Mouse (Mus musculus) lung, embryonic 15.5 days (tissue): ENCODE measurements around the gene Slc19a3. TPM values are rescaled to one million over a fixed set of nuclear protein-coding genes. Genes with fewer than 3 reads are reported as not detected.
"Not testable (repeated sequence)": the region's sequence is repeated elsewhere in the genome, so short reads cannot be mapped to it uniquely, and the experiment has no call there.

Experiments used
- ATAC-seq: fragments of 200-750 bp; cut with Nextera tagmentation; 2 replicates; pipeline ENCODE4 v1.8.0; 2017; ENCODE audit warnings: moderate number of reproducible peaks, borderline replicate concordance; ENCODE audit not compliant: low FRiP score, low TSS enrichment; ENCODE audit errors: extremely low read depth
- H3K27ac ChIP-seq: fragments of 300-500 bp; sonication (generic); 2 replicates; pipeline ENCODE4 v1.5.1; 2015; ENCODE audit warnings: moderate library complexity, mild to moderate bottlenecking, inconsistent platforms
- H3K27me3 ChIP-seq: fragments of 300-500 bp; sonication (generic); 2 replicates; pipeline ENCODE4 v1.6.1; 2015; ENCODE audit warnings: inconsistent platforms
- H3K36me3 ChIP-seq: fragments of 300-500 bp; sonication (generic); 2 replicates; pipeline ENCODE4 v1.6.1; 2015; ENCODE audit warnings: inconsistent platforms
- H3K4me1 ChIP-seq: fragments of 300-500 bp; sonication (generic); 2 replicates; pipeline ENCODE4 v1.6.1; 2015; ENCODE audit warnings: inconsistent platforms
- H3K4me2 ChIP-seq: fragments of 300-500 bp; sonication (generic); 2 replicates; pipeline ENCODE4 v1.6.1; 2015; ENCODE audit warnings: inconsistent platforms, mild to moderate bottlenecking, moderate library complexity
- H3K4me3 ChIP-seq: fragments of 300-500 bp; sonication (generic); 2 replicates; pipeline ENCODE4 v1.5.1; 2015; ENCODE audit warnings: mild to moderate bottlenecking, inconsistent platforms
- H3K9ac ChIP-seq: fragments of 300-500 bp; sonication (generic); 2 replicates; pipeline ENCODE4 v1.6.1; 2015; ENCODE audit warnings: inconsistent platforms
- H3K9me3 ChIP-seq: fragments of 300-500 bp; sonication (generic); 2 replicates; pipeline ENCODE4 v1.6.1; 2016; ENCODE audit warnings: inconsistent platforms
- WGBS: fragments of 180-500 bp; shearing (Covaris S2); methylation state at CpG from one replicate; pipeline ENCODE4 v1.1.7; 2015; 5-methylcytosine and 5-hydroxymethylcytosine counted together
- polyA plus RNA-seq: library from polyadenylated mRNA; unstranded; fragments of >200 nt; fragmentation: Nextera tagmentation; extraction: Ambion mirVana; gene quantifications from 2 replicates; pipeline ENCODE4 v1.2.1, GENCODE M21; 2015

Gene Slc19a3
- polyA plus RNA-seq, 1 experiment from 2014 or later = 0.65 TPM

DNA sequence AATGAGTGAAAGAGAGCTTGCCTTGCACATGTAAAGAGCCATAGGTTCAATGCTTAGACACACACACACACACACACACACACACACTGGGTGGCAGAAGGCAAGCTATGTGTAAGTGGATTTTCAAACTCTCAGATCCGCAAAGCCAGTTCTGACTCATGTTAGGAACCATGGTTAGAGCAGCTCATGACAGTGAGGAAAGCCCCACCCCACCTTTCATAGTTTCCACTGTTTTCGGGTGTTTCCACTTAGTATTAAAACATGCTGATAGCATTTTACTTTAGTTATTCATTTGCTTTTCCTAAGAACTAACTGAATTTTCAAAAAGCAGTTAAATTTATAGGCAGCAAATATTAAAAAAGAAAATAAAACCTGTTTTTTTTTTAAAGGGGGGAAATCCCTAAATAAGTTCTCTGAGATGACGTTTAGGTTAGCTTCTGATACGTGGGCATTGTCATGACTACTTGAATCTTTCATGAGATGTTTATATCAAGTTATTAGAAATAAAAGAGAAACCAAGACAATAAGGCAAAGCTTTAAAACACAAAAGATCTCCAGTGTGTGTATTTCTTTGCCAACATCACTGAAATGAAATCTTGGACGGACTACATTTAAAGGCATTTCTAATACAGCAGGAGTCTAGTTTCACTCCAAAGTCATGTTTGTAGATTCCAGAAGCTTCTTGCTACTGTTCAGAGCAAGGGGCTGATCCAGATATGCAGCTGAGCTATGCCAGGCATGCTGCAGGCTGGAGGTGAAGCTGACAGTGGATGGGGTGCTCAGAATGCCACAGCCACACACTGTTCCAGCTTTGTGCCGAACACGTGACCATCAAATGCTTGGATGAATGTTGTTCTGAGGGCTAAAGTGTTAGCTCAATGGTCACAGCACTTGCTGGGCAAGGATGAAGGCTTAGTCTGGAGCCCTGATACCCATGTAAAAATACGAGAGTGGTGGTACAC is 31.7 kb downstream of the Slc19a3 start:
- WGBS = 66% methylated on average over 8 of the region's 8 CpGs

GRCm38 (mm10) chr1:83000306-83000705 is 37.9 kb downstream of the Slc19a3 start, which contains the start of gene Gm47959:
Gene Gm47959, plus strand, starts transcription at chr1:83000548.
- WGBS = 92% methylated on average over 5 of the region's 9 CpGs
- not testable (repeated sequence) for H3K9me3 ChIP-seq, H3K27ac ChIP-seq, H3K4me3 ChIP-seq, H3K27me3 ChIP-seq, H3K4me2 ChIP-seq, H3K9ac ChIP-seq, ATAC-seq, H3K4me1 ChIP-seq, H3K36me3 ChIP-seq

More for the DNA sequence above, 31.7 kb downstream of the Slc19a3 start:
- Histone ChIP-seq H3K36me3 (no peaks in the 10 kb centered on the region), H3K9ac (no peak overlapping the region), H3K27me3 (no peaks in the 10 kb centered on the region), H3K4me3 (no peak overlapping the region), H3K9me3 (no peaks in the 10 kb centered on the region), H3K27ac (no peak overlapping the region), H3K4me1 (no peaks in the 10 kb centered on the region), H3K4me2 (no peak overlapping the region)
- ATAC-seq = no peak

GRCm38 (mm10) chr1:82993947-82994346 is 44.3 kb downstream of the Slc19a3 start:
- H3K4me3 ChIP-seq = no peak overlapping the region
- no peak overlapping the region for H3K27ac ChIP-seq
- no peak for ATAC-seq
- H3K9ac ChIP-seq = no peak overlapping the region
- no peak overlapping the region for H3K4me2 ChIP-seq
- no peaks in the 10 kb centered on the region for H3K9me3 ChIP-seq
- no peaks in the 10 kb centered on the region for H3K27me3 ChIP-seq
- no peaks in the 10 kb centered on the region for H3K36me3 ChIP-seq
- 74% methylated on average over 3 of the region's 3 CpGs for WGBS
- no peaks in the 10 kb centered on the region for H3K4me1 ChIP-seq

DNA sequence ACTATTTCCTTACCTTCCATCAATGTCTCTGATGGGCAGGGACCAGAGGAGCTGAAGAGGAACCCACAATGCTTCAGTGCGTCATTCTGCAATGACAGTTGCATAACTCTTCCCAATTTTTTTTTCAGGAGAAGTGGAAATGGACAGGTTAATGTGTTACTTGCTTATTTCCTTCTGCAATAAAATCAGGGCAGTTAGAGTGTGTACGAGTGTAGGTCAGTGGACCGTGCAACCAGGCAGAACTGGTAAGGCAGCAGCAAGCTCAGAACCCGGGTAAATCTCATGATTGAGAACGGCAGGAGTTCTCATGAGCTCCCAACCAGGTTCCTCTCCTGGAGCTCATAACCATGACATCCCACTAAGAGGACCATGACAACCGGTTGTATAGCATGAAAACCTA is 46.2 kb downstream of the Slc19a3 start:
- Histone ChIP-seq H3K4me2 (no peak overlapping the region), H3K36me3 (no peaks in the 10 kb centered on the region), H3K4me3 (no peak overlapping the region), H3K9me3 (no peaks in the 10 kb centered on the region), H3K27me3 (no peaks in the 10 kb centered on the region), H3K9ac (no peak overlapping the region), H3K4me1 (no peaks in the 10 kb centered on the region), H3K27ac (no peak overlapping the region)
- ATAC-seq = no peak
- 86% methylated on average over 6 of the region's 6 CpGs for WGBS

- no peak for ATAC-seq
- H3K9ac ChIP-seq = no peak overlapping the region
- no peaks in the 10 kb centered on the region for H3K36me3 ChIP-seq
- 74% methylated on average over 3 of the region's 3 CpGs for WGBS
- H3K27me3 ChIP-seq = no peaks in the 10 kb centered on the region
- no peak overlapping the region for H3K27ac ChIP-seq
- no peaks in the 10 kb centered on the region for H3K9me3 ChIP-seq
- no peaks in the 10 kb centered on the region for H3K4me1 ChIP-seq
- no peak overlapping the region for H3K4me2 ChIP-seq
- no peak overlapping the region for H3K4me3 ChIP-seq
These were observed 46.7 kb downstream of the Slc19a3 start for GRCm38 (mm10) chr1:82991596-82991995.

DNA sequence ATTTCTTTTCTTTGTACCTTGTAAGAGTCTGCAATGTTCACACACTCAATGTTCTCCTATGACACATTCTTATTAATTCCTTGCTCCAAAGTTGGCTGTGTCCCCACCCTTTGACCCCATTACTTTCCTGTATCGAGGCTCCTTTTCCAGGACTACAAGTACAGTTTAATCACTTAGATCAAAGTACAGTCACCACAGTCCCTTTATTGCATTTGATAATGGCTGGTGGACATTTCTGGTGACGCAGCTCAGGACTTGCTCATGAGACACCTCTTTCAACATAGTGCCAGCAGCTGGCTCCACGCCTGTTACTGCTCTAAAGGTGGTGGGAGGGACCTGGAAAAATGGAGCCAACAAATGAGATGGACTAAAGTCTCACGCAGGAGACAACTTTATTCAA is 47.2 kb downstream of the Slc19a3 start:
- Histone ChIP-seq H3K27me3 (no peaks in the 10 kb centered on the region), H3K9ac (no peak overlapping the region), H3K4me2 (no peak overlapping the region), H3K27ac (no peak overlapping the region), H3K36me3 (no peaks in the 10 kb centered on the region), H3K4me1 (no peaks in the 10 kb centered on the region), H3K4me3 (no peak overlapping the region), H3K9me3 (no peaks in the 10 kb centered on the region)
- ATAC-seq = no peak
- WGBS = 52% methylated on average over 4 of the region's 4 CpGs

GRCm38 (mm10) chr1:82987530-82988198 is 50.6 kb downstream of the Slc19a3 start:
- 0 out of 2 replicates have a peak, but pooled peaks have one; percentile 23 for ATAC-seq
- no peaks in the 10 kb centered on the region for H3K4me1 ChIP-seq
- no peaks in the 10 kb centered on the region for H3K36me3 ChIP-seq
- H3K9ac ChIP-seq = no peak overlapping the region
- H3K4me3 ChIP-seq = no peak overlapping the region
- no peak overlapping the region for H3K27ac ChIP-seq
- no peaks in the 10 kb centered on the region for H3K27me3 ChIP-seq
- 21% methylated on average over 4 of the region's 4 CpGs for WGBS
- no peaks in the 10 kb centered on the region for H3K9me3 ChIP-seq
- no peak overlapping the region for H3K4me2 ChIP-seq

- Histone ChIP-seq H3K9me3 (no peaks in the 10 kb centered on the region), H3K27ac (no peak overlapping the region), H3K4me3 (no peak overlapping the region), H3K36me3 (no peaks in the 10 kb centered on the region), H3K4me2 (no peak overlapping the region), H3K9ac (no peak overlapping the region), H3K27me3 (no peaks in the 10 kb centered on the region), H3K4me1 (no peaks in the 10 kb centered on the region)
- 82% methylated on average over 6 of the region's 6 CpGs for WGBS
- ATAC-seq = no peak
These were observed 51.5 kb downstream of the Slc19a3 start for GRCm38 (mm10) chr1:82986738-82987137.

- Histone ChIP-seq H3K36me3 (no peaks in the 10 kb centered on the region), H3K9ac (no peak overlapping the region), H3K27ac (no peak overlapping the region), H3K9me3 (no peaks in the 10 kb centered on the region), H3K4me2 (no peak overlapping the region), H3K4me1 (no peaks in the 10 kb centered on the region), H3K27me3 (no peaks in the 10 kb centered on the region), H3K4me3 (no peak overlapping the region)
- no peak for ATAC-seq
These were observed 60.4 kb downstream of the Slc19a3 start for GRCm38 (mm10) chr1:82977840-82978239.

- H3K4me1 ChIP-seq = peaks cover 6% of the 10 kb centered on the region; the same call in 1 of the 2 replicates
- no peak overlapping the region for H3K9ac ChIP-seq
- no peaks in the 10 kb centered on the region for H3K27me3 ChIP-seq
- no peaks in the 10 kb centered on the region for H3K36me3 ChIP-seq
- WGBS = 64% methylated on average over 5 of the region's 5 CpGs
- ATAC-seq = no peak
- no peaks in the 10 kb centered on the region for H3K9me3 ChIP-seq
- H3K27ac ChIP-seq = no peak overlapping the region
- H3K4me2 ChIP-seq = no peak overlapping the region
- no peak overlapping the region for H3K4me3 ChIP-seq
These were observed 62.5 kb downstream of the Slc19a3 start for GRCm38 (mm10) chr1:82975750-82976149.

- Histone ChIP-seq H3K36me3 (no peaks in the 10 kb centered on the region), H3K4me2 (no peak overlapping the region), H3K4me3 (no peak overlapping the region), H3K9me3 (no peaks in the 10 kb centered on the region), H3K9ac (no peak overlapping the region), H3K27ac (peak overlapping the region; percentile 67), H3K4me1 (peaks cover 6% of the 10 kb centered on the region; the same call in 1 of the 2 replicates), H3K27me3 (no peaks in the 10 kb centered on the region)
- ATAC-seq = peak; percentile 65
- WGBS = 64% methylated on average over 9 of the region's 9 CpGs
These were observed 63.9 kb downstream of the Slc19a3 start for GRCm38 (mm10) chr1:82974342-82974741.

GRCm38 (mm10) chr1:82973901-82974300 is 64.3 kb downstream of the Slc19a3 start:
- no peak overlapping the region for H3K4me3 ChIP-seq
- H3K9ac ChIP-seq = no peak overlapping the region
- 46% methylated on average over 6 of the region's 6 CpGs for WGBS
- H3K9me3 ChIP-seq = no peaks in the 10 kb centered on the region
- H3K27ac ChIP-seq = peak overlapping the region; percentile 67
- ATAC-seq = peak; percentile 67; the same call in 1 of the 2 replicates
- no peaks in the 10 kb centered on the region for H3K27me3 ChIP-seq
- H3K4me1 ChIP-seq = peaks cover 6% of the 10 kb centered on the region; the same call in 1 of the 2 replicates
- H3K36me3 ChIP-seq = no peaks in the 10 kb centered on the region
- H3K4me2 ChIP-seq = no peak overlapping the region
